Mouse (Mus musculus): ENCODE measurements around the gene St14.

GRCm38 (mm10) chr9:31145272-31145925 lies 13.7 kb upstream of the St14 start:
- TF ChIP-seq CTCF (IDR thresholded peaks at IDR 0.05; ENCODE audit: control insufficient read depth, insufficient read depth, insufficient read length) (no peak), USF1 (IDR thresholded peaks at IDR 0.05; ENCODE audit: low read depth) (no peak), CEBPB (IDR thresholded peaks at IDR 0.05; ENCODE audit: low read depth) (no peak), MAX (IDR thresholded peaks at IDR 0.05) (no peak)

All from C2C12 (cell line).